Mouse (Mus musculus) neural tube, embryonic 13.5 days (tissue): ENCODE measurements around the gene Ddx21. TPM values are rescaled to one million over a fixed set of nuclear protein-coding genes. Genes with fewer than 3 reads are reported as not detected.
"Not testable (repeated sequence)": the region's sequence is repeated elsewhere in the genome, so short reads cannot be mapped to it uniquely, and the experiment has no call there.

Experiments used
- ATAC-seq: fragments of 200-750 bp; cut with Nextera tagmentation; 2 replicates; pipeline ENCODE4 v1.8.0; 2017; ENCODE audit warnings: low read depth, mild to moderate bottlenecking, moderate TSS enrichment, moderate library complexity
- H3K27ac ChIP-seq: fragments of 300-500 bp; sonication (generic); replicated peaks from 2 replicates; pipeline ENCODE4 v1.5.1; 2015; ENCODE audit warnings: moderate library complexity, mild to moderate bottlenecking, inconsistent platforms
- H3K27me3 ChIP-seq: fragments of 300-500 bp; sonication (generic); 2 replicates; pipeline ENCODE4 v1.6.1; 2015; ENCODE audit warnings: mild to moderate bottlenecking, inconsistent platforms
- H3K36me3 ChIP-seq: fragments of 300-500 bp; sonication (generic); 2 replicates; pipeline ENCODE4 v1.6.1; 2015; ENCODE audit warnings: mild to moderate bottlenecking, inconsistent platforms
- H3K4me1 ChIP-seq: fragments of 300-500 bp; sonication (generic); replicated peaks from 2 replicates; pipeline ENCODE4 v1.6.1; 2015; ENCODE audit warnings: inconsistent platforms
- H3K4me2 ChIP-seq: fragments of 300-500 bp; sonication (generic); 2 replicates; pipeline ENCODE4 v1.6.1; 2015; ENCODE audit warnings: inconsistent platforms, mild to moderate bottlenecking, moderate library complexity
- H3K4me3 ChIP-seq: fragments of 300-500 bp; sonication (generic); 2 replicates; pipeline ENCODE4 v1.5.1; 2015; ENCODE audit warnings: mild to moderate bottlenecking, inconsistent platforms
- H3K9ac ChIP-seq: fragments of 300-500 bp; sonication (generic); 2 replicates; pipeline ENCODE4 v1.6.1; 2015; ENCODE audit warnings: moderate library complexity, mild to moderate bottlenecking, inconsistent platforms
- H3K9me3 ChIP-seq: fragments of 300-500 bp; sonication (generic); 2 replicates; pipeline ENCODE4 v1.6.1; 2016; ENCODE audit warnings: inconsistent platforms
- WGBS: fragments of 180-500 bp; shearing (Covaris S2); methylation state at CpG from one replicate; pipeline ENCODE4 v1.1.7; 2015; 5-methylcytosine and 5-hydroxymethylcytosine counted together
- polyA plus RNA-seq: library from polyadenylated mRNA; unstranded; fragments of >200 nt; fragmentation: Nextera tagmentation; extraction: Ambion mirVana; gene quantifications from 2 replicates; pipeline ENCODE4 v1.2.1, GENCODE M21; 2015

Gene Ddx21
- polyA plus RNA-seq, 1 experiment from 2014 or later, result 14.9 TPM

DNA sequence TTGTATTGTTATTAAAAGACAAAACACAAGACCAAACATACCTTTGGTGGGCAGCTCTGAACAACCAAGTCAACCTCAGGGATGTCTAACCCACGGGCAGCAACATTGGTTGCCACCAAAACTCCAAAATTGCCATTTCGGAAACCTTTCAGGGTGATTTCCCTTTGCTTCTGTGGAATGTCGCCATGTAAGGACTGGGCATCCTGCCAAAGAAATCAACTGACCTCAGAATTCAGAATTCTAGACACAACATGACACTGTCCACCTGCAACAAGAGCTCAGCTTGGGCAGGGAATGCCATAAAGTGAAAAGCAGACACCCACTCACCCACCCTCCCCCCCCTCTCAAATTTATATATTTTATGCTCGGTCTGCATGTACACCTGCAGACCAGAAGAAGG, 13.5 kb downstream of the Ddx21 start:
- no peak overlapping the region for H3K4me3 ChIP-seq
- 80% methylated on average over 4 of the region's 4 CpGs for WGBS
- H3K36me3 ChIP-seq, result peaks cover 96% of the 10 kb centered on the region
- no peaks in the 10 kb centered on the region for H3K9me3 ChIP-seq
- no peak for ATAC-seq
- no peak overlapping the region for H3K27ac ChIP-seq
- H3K9ac ChIP-seq, result no peak overlapping the region
- H3K4me2 ChIP-seq, result no peak overlapping the region
- H3K4me1 ChIP-seq, result no peaks in the 10 kb centered on the region
- no peaks in the 10 kb centered on the region for H3K27me3 ChIP-seq

- ATAC-seq, result no peak
- no peaks in the 10 kb centered on the region for H3K27me3 ChIP-seq
- 91% methylated on average over 1 of the region's 1 CpGs for WGBS
- no peak overlapping the region for H3K9ac ChIP-seq
- H3K4me2 ChIP-seq, result no peak overlapping the region
- H3K36me3 ChIP-seq, result peaks cover 82% of the 10 kb centered on the region
- no peaks in the 10 kb centered on the region for H3K9me3 ChIP-seq
- H3K27ac ChIP-seq, result no peak overlapping the region
- no peak overlapping the region for H3K4me3 ChIP-seq
- peaks cover 3% of the 10 kb centered on the region for H3K4me1 ChIP-seq
Observed at GRCm38 (mm10) chr10:62583245-62583644, 18.8 kb downstream of the Ddx21 start.

DNA sequence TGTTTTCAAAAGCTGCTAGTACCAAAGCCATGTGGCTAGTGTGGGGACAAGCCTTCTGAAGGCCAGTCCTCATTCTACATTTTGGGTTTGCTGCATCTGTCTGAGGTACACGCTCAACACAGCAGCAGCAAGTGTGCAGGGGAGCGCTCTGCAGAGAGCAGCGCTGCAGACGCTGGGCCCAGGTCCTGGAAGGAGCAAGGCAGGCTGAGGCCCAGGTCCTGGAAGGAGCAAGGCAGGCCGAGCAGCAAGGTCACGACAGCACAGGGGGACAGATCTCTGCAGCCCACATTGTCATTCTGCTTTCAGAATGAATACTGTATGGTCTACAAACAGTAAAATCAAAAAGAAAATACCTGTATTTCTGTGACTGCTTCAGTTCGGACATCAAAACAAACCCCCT, 19.4 kb downstream of the Ddx21 start:
- peaks cover 3% of the 10 kb centered on the region for H3K4me1 ChIP-seq
- ATAC-seq, result no peak
- 94% methylated on average over 7 of the region's 7 CpGs for WGBS
- peaks cover 76% of the 10 kb centered on the region for H3K36me3 ChIP-seq
- H3K9me3 ChIP-seq, result no peaks in the 10 kb centered on the region
- no peak overlapping the region for H3K4me3 ChIP-seq
- no peak overlapping the region for H3K9ac ChIP-seq
- H3K27me3 ChIP-seq, result no peaks in the 10 kb centered on the region
- H3K4me2 ChIP-seq, result no peak overlapping the region
- no peak overlapping the region for H3K27ac ChIP-seq

DNA sequence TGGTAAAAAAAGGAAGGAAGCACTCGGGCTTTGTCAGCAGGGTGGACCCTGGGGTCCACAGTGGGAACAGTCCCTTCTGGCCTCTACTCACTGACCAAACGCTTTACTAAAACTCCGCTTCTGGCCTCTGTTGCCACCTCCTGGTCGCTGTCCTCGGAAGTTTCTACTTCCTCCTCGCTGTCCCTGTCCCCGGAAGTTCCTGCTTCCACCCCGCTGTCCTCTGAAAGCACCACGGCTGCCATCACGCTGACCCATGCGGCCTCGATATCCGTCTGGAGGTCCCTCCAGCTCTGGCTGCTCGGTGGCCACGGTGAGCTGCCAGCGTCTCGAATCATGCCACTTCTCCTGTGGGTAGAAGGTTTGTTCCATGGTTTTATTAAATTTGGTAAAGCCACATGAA, 19.8 kb downstream of the Ddx21 start:
- no peak for ATAC-seq
- no peak overlapping the region for H3K27ac ChIP-seq
- H3K36me3 ChIP-seq, result peaks cover 72% of the 10 kb centered on the region
- H3K4me2 ChIP-seq, result no peak overlapping the region
- no peaks in the 10 kb centered on the region for H3K9me3 ChIP-seq
- WGBS, result 91% methylated on average over 17 of the region's 17 CpGs
- no peaks in the 10 kb centered on the region for H3K27me3 ChIP-seq
- no peak overlapping the region for H3K4me3 ChIP-seq
- H3K4me1 ChIP-seq, result peaks cover 8% of the 10 kb centered on the region
- no peak overlapping the region for H3K9ac ChIP-seq

DNA sequence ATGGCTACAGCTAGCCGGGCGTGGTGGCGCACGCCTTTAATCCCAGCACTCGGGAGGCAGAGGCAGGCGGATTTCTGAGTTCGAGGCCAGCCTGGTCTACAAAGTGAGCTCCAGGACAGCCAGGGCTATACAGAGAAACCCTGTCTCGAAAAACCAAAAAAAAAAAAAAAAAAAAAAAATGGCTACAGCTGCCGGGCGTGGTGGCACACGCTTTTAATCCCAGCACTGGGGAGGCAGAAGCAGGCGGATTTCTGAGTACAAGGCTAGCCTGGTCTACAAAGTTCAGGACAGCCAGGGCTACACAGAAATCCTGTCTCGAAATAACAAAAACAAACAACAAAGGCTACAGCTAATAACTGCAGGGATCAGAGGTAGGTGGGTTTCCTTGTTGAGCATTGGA, 23.0 kb downstream of the Ddx21 start:
- ATAC-seq, H3K9me3 ChIP-seq, H3K4me3 ChIP-seq, H3K27me3 ChIP-seq, H3K4me2 ChIP-seq, H3K9ac ChIP-seq, H3K27ac ChIP-seq: not testable (repeated sequence)
- H3K4me1 ChIP-seq, result peaks cover 19% of the 10 kb centered on the region
- peaks cover 55% of the 10 kb centered on the region for H3K36me3 ChIP-seq
- 87% methylated on average over 10 of the region's 13 CpGs for WGBS

- Histone ChIP-seq H3K4me1 (peaks cover 19% of the 10 kb centered on the region), H3K36me3 (peaks cover 55% of the 10 kb centered on the region), H3K27ac (peak within 1 kb of the TSS; percentile 86), H3K9ac (peak within 1 kb of the TSS; percentile 92), H3K9me3 (no peaks in the 10 kb centered on the region), H3K4me2 (peak within 1 kb of the TSS; percentile 97), H3K4me3 (peak within 1 kb of the TSS; percentile 89), H3K27me3 (no peaks in the 10 kb centered on the region)
- peak; percentile 100 for ATAC-seq
- 6% methylated on average over 33 of the region's 33 CpGs for WGBS
Observed at GRCm38 (mm10) chr10:62578338-62579100, 23.6 kb downstream of the Ddx21 start, which contains the start of gene Kif1bp. Kif1bp (minus strand) TSS chr10:62578457.

DNA sequence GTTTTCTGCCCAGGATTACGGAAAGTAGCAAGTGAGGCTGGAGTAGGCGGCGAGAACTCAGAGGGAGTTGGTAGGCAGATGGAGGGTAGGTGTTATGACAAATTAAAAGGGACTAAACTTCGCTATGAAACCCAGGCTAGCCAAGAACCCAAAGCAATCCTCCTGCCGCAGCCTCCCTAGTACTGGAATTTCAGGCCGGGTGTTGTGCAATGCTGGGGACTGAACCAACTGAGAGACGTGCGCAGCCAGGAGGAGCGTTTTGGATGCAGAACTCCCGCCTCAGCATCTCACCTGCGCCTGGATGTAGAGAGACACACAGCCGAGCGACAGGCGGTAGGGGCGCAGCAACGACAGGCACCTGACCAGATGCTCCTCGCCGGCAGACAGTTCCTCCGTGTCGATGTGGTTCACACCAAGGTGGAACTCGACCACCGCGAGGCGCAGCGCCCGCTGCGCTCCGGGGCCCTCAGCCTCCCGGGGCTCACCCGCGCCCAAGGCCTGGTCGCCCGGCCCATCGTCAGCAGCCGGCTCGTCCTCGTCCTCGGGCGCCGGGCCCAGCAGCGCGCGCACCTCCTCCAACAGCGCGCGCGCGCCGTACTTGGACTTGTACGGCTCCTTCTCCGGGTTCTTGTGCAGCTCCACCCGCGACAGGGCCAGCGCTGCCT, 24.3 kb downstream of the Ddx21 start:
- H3K4me2 ChIP-seq, result peak overlapping the region; percentile 97
- 1% methylated on average over 53 of the region's 54 CpGs for WGBS
- ATAC-seq, result peak; percentile 80
- H3K27me3 ChIP-seq, result no peaks in the 10 kb centered on the region
- peak overlapping the region; percentile 86 for H3K27ac ChIP-seq
- H3K4me1 ChIP-seq, result peaks cover 19% of the 10 kb centered on the region
- no peaks in the 10 kb centered on the region for H3K9me3 ChIP-seq
- H3K9ac ChIP-seq, result peak overlapping the region; percentile 92
- peak overlapping the region; percentile 89 for H3K4me3 ChIP-seq
- peaks cover 54% of the 10 kb centered on the region for H3K36me3 ChIP-seq

DNA sequence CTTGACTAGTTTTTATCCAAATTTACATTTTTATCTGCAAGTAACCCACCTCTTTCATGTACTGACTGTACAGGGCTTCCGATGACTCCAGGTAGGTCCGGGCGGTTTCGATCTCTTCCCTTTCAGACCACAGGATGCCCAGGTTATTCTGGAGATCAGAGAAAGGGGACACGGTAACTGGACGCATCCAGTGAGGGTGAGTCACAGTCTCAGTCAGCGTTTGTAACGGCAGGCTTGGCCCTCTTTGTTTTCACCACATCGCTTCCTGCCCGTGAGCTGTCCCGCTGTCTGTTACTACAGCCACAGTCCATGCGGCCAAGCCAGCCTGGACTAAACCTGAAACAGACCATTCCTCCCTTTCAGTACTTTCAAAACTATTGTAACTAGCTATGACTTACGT, 27.1 kb downstream of the Ddx21 start:
- Histone ChIP-seq H3K27ac (no peak overlapping the region), H3K36me3 (peaks cover 51% of the 10 kb centered on the region), H3K9ac (no peak overlapping the region), H3K4me1 (peaks cover 19% of the 10 kb centered on the region), H3K9me3 (no peaks in the 10 kb centered on the region), H3K27me3 (no peaks in the 10 kb centered on the region), H3K4me3 (no peak overlapping the region), H3K4me2 (no peak overlapping the region)
- WGBS, result 90% methylated on average over 13 of the region's 13 CpGs
- ATAC-seq, result no peak

DNA sequence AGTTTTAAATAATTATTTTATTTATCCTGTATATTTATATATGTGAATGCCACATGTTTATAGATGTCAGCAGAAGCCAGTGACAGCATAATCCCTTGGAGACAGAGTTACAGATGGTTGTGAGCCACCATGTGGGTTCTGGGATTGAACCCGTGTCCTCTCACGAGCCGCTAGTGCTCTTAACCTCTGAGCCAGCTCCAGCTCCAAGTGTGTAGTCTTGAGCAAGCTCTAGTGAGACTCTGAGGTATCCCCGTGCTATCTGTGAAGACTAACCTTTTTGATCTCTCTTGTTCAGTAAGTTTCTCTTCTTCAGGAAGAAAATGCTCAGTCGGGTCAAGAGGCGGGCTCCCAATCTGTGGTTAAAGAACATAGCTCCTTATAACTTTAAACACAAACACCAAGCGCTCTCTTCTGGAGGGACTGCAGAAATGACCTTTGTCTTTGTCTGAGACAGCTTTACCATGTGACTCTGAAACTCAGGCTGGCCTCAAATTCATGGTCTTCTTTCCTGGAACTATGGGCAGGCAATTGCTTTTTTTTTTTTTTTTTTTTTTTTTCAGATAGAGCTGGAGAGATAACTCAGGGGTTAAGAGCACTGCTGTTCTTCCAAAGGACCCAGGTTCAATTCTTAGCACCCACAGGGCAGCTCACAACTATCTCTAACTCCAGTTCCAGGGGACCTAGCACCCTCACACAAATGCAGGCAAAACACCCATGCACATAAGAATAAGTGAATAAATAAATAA, 31.8 kb downstream of the Ddx21 start:
- H3K36me3 ChIP-seq, result peaks cover 90% of the 10 kb centered on the region
- WGBS, result 95% methylated on average over 7 of the region's 7 CpGs
- ATAC-seq, result no peak

GRCm38 (mm10) chr10:62568861-62569260, 33.2 kb downstream of the Ddx21 start:
- Histone ChIP-seq H3K27me3 (no peaks in the 10 kb centered on the region), H3K36me3 (peaks cover 92% of the 10 kb centered on the region), H3K4me1 (no peaks in the 10 kb centered on the region), H3K9me3 (no peaks in the 10 kb centered on the region), H3K4me2 (no peak overlapping the region), H3K27ac (no peak overlapping the region), H3K9ac (no peak overlapping the region), H3K4me3 (no peak overlapping the region)
- WGBS, result 88% methylated on average over 4 of the region's 4 CpGs
- no peak for ATAC-seq

More for the DNA sequence above, 31.8 kb downstream of the Ddx21 start:
- Histone ChIP-seq H3K4me1 (no peaks in the 10 kb centered on the region), H3K27ac (no peak overlapping the region), H3K4me2 (no peak overlapping the region), H3K9ac (no peak overlapping the region), H3K9me3 (no peaks in the 10 kb centered on the region), H3K4me3 (no peak overlapping the region), H3K27me3 (no peaks in the 10 kb centered on the region)

GRCm38 (mm10) chr10:62557736-62558135, 44.3 kb downstream of the Ddx21 start:
- no peaks in the 10 kb centered on the region for H3K4me1 ChIP-seq
- no peaks in the 10 kb centered on the region for H3K27me3 ChIP-seq
- H3K9ac ChIP-seq, result no peak overlapping the region
- no peak for ATAC-seq
- H3K27ac ChIP-seq, result no peak overlapping the region
- no peak overlapping the region for H3K4me3 ChIP-seq
- H3K4me2 ChIP-seq, result no peak overlapping the region
- H3K36me3 ChIP-seq, result peaks cover 67% of the 10 kb centered on the region
- no peaks in the 10 kb centered on the region for H3K9me3 ChIP-seq
- WGBS, result 86% methylated on average over 1 of the region's 1 CpGs

GRCm38 (mm10) chr10:62556558-62556901, 45.6 kb downstream of the Ddx21 start:
- no peak overlapping the region for H3K9ac ChIP-seq
- H3K9me3 ChIP-seq, result no peaks in the 10 kb centered on the region
- no peaks in the 10 kb centered on the region for H3K4me1 ChIP-seq
- H3K4me2 ChIP-seq, result no peak overlapping the region
- H3K4me3 ChIP-seq, result no peak overlapping the region
- no peaks in the 10 kb centered on the region for H3K27me3 ChIP-seq
- no peak for ATAC-seq
- H3K27ac ChIP-seq, result no peak overlapping the region
- WGBS, result 95% methylated on average over 6 of the region's 6 CpGs
- peaks cover 55% of the 10 kb centered on the region for H3K36me3 ChIP-seq
